Mouse (Mus musculus) right cerebral cortex, postnatal 10 days (tissue): ENCODE measurements around the gene Gm16181.

Source experiments
- DNase-seq, 2 experiments: peaks; one replicate each; pipeline ENCODE4 v3.0.0; 2021; ENCODE audit warnings: low spot score in 2 of 2

Gm16181 gene

GRCm38 (mm10) chr17:35220156-35220952 is at the start of gene Gm16181:
TSS of gene Gm16181 (plus strand) at chr17:35220834.
- DNase-seq = peak in 1 of 2 experiments; percentile 32

- DNase-seq = no peak
Observed at GRCm38 (mm10) chr17:35172445-35173234, 48.0 kb upstream of the Gm16181 start.

- DNase-seq = no peak
Observed at GRCm38 (mm10) chr17:35173329-35173728, 47.3 kb upstream of the Gm16181 start.

GRCm38 (mm10) chr17:35174201-35174977 is 46.2 kb upstream of the Gm16181 start:
- no peak for DNase-seq

GRCm38 (mm10) chr17:35175382-35175781 is 45.3 kb upstream of the Gm16181 start:
- no peak for DNase-seq

- DNase-seq = no peak
Observed at GRCm38 (mm10) chr17:35175968-35176367, 44.7 kb upstream of the Gm16181 start, which contains the start of gene Aif1. TSS of gene Aif1 (minus strand) at chr17:35176068.

GRCm38 (mm10) chr17:35178528-35178927 is 42.1 kb upstream of the Gm16181 start:
- no peak for DNase-seq

- no peak for DNase-seq
Observed at GRCm38 (mm10) chr17:35180093-35180492, 40.5 kb upstream of the Gm16181 start.

- DNase-seq = peak in 1 of 2 experiments; percentile 47
Observed at GRCm38 (mm10) chr17:35185639-35186611, 34.7 kb upstream of the Gm16181 start.

GRCm38 (mm10) chr17:35186681-35187080 is 34.0 kb upstream of the Gm16181 start:
- DNase-seq = peak in 1 of 2 experiments; percentile 51

GRCm38 (mm10) chr17:35187345-35187744 is 33.3 kb upstream of the Gm16181 start:
- no peak for DNase-seq

- no peak for DNase-seq
Observed at GRCm38 (mm10) chr17:35187959-35188610, 32.5 kb upstream of the Gm16181 start, which contains the start of gene Lst1. TSS of gene Lst1 (minus strand) at chr17:35188439.

- DNase-seq = no peak
Observed at GRCm38 (mm10) chr17:35189186-35189585, 31.4 kb upstream of the Gm16181 start.

GRCm38 (mm10) chr17:35190096-35190495 is 30.5 kb upstream of the Gm16181 start:
- DNase-seq = no peak

GRCm38 (mm10) chr17:35191723-35192122 is 28.9 kb upstream of the Gm16181 start:
- DNase-seq = no peak

GRCm38 (mm10) chr17:35192924-35193323 is 27.7 kb upstream of the Gm16181 start:
- DNase-seq = no peak

GRCm38 (mm10) chr17:35193881-35194843 is 26.5 kb upstream of the Gm16181 start, which contains the start of gene Ltb:
TSS of gene Ltb (plus strand) at chr17:35194439.
- no peak for DNase-seq

GRCm38 (mm10) chr17:35194844-35195630 is 25.6 kb upstream of the Gm16181 start:
- no peak for DNase-seq
